Mouse (Mus musculus) forebrain, embryonic 16.5 days (tissue): ENCODE data around the gene Wwox. TPM values are rescaled to one million over a fixed set of nuclear protein-coding genes. Genes with fewer than 3 reads are reported as not detected.

Experiments used
- ATAC-seq: fragments of 200-750 bp; cut with Nextera tagmentation; 2 replicates; pipeline ENCODE4 v1.8.0; 2017; ENCODE audit warnings: mild to moderate bottlenecking, moderate library complexity
- H3K27ac ChIP-seq: fragments of 300-500 bp; sonication (generic); 2 replicates; pipeline ENCODE4 v1.5.1; 2014; ENCODE audit warnings: low read length, control low read depth
- H3K27me3 ChIP-seq: fragments of 300-500 bp; sonication (generic); replicated peaks from 2 replicates; pipeline ENCODE4 v1.6.1; 2014; ENCODE audit warnings: low read length; ENCODE audit not compliant: control insufficient read depth, insufficient read depth
- H3K36me3 ChIP-seq: fragments of 300-500 bp; sonication (generic); 2 replicates; pipeline ENCODE4 v1.6.1; 2014; ENCODE audit not compliant: control insufficient read depth, insufficient read depth
- H3K4me1 ChIP-seq: fragments of 300-500 bp; sonication (generic); replicated peaks from 2 replicates; pipeline ENCODE4 v1.6.1; 2014; ENCODE audit warnings: low read length; ENCODE audit not compliant: control insufficient read depth, insufficient read depth
- H3K4me2 ChIP-seq: fragments of 300-500 bp; sonication (generic); 2 replicates; pipeline ENCODE4 v1.6.1; 2014; ENCODE audit warnings: mild to moderate bottlenecking, low read length, control low read depth
- H3K4me3 ChIP-seq: fragments of 300-500 bp; sonication (generic); replicated peaks from 2 replicates; pipeline ENCODE4 v1.5.1; 2014; ENCODE audit warnings: mild to moderate bottlenecking, low read length, control low read depth
- H3K9ac ChIP-seq: fragments of 300-500 bp; sonication (generic); replicated peaks from 2 replicates; pipeline ENCODE4 v1.6.1; 2014; ENCODE audit warnings: low read depth, low read length, control low read depth
- H3K9me3 ChIP-seq: fragments of 300-500 bp; sonication (generic); 2 replicates; pipeline ENCODE4 v1.6.1; 2016; ENCODE audit warnings: low read length; ENCODE audit not compliant: control insufficient read depth
- WGBS: fragments of 180-500 bp; shearing (Covaris S2); extraction: QIAGEN DNeasy Blood & Tissue Kit; methylation state at CpG from one replicate; pipeline ENCODE4 v1.1.7; 2014; 5-methylcytosine and 5-hydroxymethylcytosine counted together
- polyA plus RNA-seq: library from polyadenylated mRNA; unstranded; fragments of >200 nt; fragmentation: Nextera tagmentation; extraction: Ambion mirVana; gene quantifications from 2 replicates; pipeline ENCODE4 v1.2.1, GENCODE M21; 2015

Gene Wwox
- polyA plus RNA-seq, 1 experiment from 2014 or later = 11.4 TPM

DNA sequence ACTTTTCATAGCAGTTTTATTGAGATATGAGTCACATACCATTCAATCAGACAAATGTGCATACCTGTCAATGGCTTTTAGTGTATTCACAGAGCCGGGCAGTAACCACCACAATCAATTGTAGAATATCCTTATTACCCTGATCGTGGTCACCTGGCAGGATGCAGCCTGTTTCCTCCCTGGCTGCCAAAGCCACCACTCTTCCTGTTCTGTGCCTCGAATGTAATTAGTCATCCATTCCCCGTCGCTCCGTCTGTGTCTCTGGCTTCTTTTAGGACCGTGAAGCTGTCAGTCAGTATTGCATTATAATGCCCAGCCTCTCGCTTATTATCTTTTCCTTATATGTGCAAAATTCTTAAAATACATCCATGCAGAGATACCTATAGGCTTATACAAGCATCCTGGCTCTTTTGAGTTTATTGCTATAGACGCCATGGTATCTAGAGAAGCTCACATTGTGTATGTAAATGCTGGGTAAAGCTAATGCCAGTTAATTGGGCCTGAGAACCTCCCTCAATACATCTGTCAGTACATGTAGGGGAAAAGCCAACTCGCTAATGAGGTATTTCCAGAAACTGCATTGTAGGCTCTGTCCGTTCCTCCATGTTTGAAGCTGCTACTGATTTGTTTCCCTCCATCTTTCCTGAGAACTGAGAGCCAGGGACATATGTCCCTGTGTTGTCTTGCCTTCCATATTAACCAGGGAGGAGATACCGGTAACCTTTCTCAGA lies 303.9 kb downstream of the Wwox start:
- Histone ChIP-seq H3K27ac (no peak overlapping the region), H3K4me2 (no peak overlapping the region), H3K9me3 (peaks cover 8% of the 10 kb centered on the region), H3K9ac (no peak overlapping the region), H3K27me3 (0 out of 2 replicates have a peak, but pooled peaks cover 2% of the 10 kb centered on the region), H3K4me3 (no peak overlapping the region), H3K36me3 (no peaks in the 10 kb centered on the region), H3K4me1 (peaks cover 3% of the 10 kb centered on the region; the same call in 1 of the 2 replicates)
- no peak for ATAC-seq
- 19% methylated on average over 12 of the region's 12 CpGs for WGBS

DNA sequence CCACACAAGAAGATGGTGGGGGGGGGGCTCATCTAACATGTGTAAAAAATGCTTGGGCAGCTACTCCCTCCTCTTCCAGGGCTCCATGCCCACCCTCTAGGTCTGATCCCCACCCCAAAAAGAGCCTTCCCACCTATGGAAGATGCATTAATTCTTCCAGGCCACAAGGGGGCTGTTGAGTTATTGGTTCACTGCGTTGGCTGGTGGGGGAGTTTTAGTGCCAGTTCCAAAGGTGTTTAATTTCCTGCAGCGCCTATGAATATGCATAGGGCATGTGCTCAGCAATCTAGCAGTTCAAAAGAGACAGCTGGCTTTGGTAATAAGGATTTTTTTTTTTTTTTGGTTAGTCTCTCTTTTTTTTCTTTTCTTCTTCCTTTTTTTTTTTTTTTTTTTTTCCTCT lies 306.9 kb downstream of the Wwox start:
- no peak overlapping the region for H3K4me3 ChIP-seq
- WGBS = 41% methylated on average over 2 of the region's 2 CpGs
- H3K9ac ChIP-seq = no peak overlapping the region
- 0 out of 2 replicates have a peak, but pooled peaks cover 2% of the 10 kb centered on the region for H3K27me3 ChIP-seq
- no peak overlapping the region for H3K4me2 ChIP-seq
- H3K36me3 ChIP-seq = no peaks in the 10 kb centered on the region
- no peak overlapping the region for H3K27ac ChIP-seq
- peak; percentile 43; the same call in 1 of the 2 replicates for ATAC-seq
- H3K9me3 ChIP-seq = no peaks in the 10 kb centered on the region
- H3K4me1 ChIP-seq = peaks cover 3% of the 10 kb centered on the region; the same call in 1 of the 2 replicates

DNA sequence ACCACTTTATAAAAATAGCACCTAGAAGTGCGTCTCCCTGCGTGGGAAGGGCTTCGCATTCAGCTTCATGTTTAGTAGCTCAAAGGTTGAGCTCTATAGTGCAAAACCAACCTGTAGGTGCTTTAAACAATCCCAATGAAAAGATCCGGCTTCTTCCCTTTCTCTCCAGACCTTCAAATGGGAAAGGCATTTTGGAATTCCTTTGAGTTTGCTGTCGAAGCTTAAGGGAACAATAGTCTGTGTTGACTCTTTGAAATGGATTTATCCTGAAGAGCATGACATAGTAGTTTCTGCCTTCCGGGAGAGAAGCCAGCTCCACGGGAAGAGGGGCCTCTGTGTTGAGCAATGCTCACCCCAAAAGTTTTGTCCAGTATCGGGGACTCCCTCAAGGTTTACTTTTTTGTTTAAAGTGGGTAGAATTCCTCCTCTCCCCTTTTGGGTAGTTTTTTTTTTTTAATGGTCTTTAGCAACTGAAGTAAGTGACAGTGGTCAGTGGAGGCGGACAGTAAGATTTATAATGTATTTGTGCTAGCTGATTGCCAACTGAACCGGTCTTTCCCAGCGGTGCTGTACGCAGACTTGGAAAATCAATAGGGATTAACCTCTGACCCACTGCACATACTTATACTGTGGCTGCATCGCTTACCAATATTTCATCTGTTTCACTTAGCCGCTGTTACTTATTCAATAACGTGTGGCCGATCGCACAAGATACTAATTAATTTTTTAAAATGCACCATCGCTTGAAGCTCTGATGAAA lies 312.1 kb downstream of the Wwox start:
- H3K4me2 ChIP-seq = no peak overlapping the region
- no peak overlapping the region for H3K27ac ChIP-seq
- 43% methylated on average over 18 of the region's 18 CpGs for WGBS
- H3K36me3 ChIP-seq = no peaks in the 10 kb centered on the region
- ATAC-seq = no peak
- no peak overlapping the region for H3K9ac ChIP-seq
- peaks cover 2% of the 10 kb centered on the region; the same call in 1 of the 2 replicates for H3K27me3 ChIP-seq
- no peaks in the 10 kb centered on the region for H3K4me1 ChIP-seq
- H3K4me3 ChIP-seq = no peak overlapping the region
- H3K9me3 ChIP-seq = no peaks in the 10 kb centered on the region

DNA sequence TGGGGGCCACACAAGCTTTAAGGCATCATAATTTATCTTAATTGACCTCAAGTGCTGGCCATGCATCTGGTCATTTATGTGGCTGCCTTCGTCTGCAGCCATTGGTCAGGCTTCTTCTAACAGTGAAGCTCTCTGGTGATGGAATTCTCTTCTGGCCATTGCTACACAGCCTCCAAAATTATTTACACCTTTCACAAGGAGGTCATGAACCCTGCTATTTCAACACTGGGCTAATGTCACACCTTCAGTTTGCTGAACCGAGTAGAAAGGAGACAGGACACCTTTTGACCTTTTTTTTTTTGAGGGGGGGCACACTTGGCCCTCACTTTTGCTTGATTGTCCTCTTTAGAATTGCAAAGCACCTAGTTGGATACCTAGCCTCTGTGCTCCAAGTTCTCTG lies 320.2 kb downstream of the Wwox start:
- no peaks in the 10 kb centered on the region for H3K27me3 ChIP-seq
- no peaks in the 10 kb centered on the region for H3K9me3 ChIP-seq
- 79% methylated on average over 2 of the region's 2 CpGs for WGBS
- H3K36me3 ChIP-seq = no peaks in the 10 kb centered on the region
- no peak overlapping the region for H3K4me3 ChIP-seq
- no peak overlapping the region for H3K9ac ChIP-seq
- H3K4me1 ChIP-seq = no peaks in the 10 kb centered on the region
- no peak overlapping the region for H3K4me2 ChIP-seq
- no peak for ATAC-seq
- no peak overlapping the region for H3K27ac ChIP-seq

DNA sequence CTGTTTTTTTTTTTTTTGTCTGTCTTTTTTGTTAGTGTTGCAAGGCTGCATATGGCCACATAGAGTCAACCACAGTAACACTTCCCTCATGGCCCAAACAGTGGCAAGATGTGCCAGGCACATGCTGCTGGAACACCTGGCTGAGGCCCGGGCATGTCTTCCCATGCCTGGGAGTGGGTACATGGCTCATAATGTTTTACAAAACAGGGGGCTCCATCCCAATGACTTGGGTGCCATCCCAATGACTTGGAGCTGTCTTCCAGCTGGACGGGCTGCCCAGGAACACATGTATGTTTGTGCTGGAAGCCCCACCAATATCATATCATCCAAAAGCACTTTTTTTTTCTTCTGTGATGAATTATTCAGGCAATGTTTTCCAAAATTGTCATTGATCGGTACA lies 329.1 kb downstream of the Wwox start:
- Histone ChIP-seq H3K27ac (no peak overlapping the region), H3K4me1 (peaks cover 9% of the 10 kb centered on the region), H3K4me2 (no peak overlapping the region), H3K9me3 (no peaks in the 10 kb centered on the region), H3K9ac (no peak overlapping the region), H3K4me3 (no peak overlapping the region), H3K36me3 (no peaks in the 10 kb centered on the region), H3K27me3 (peaks cover 3% of the 10 kb centered on the region; the same call in 1 of the 2 replicates)
- no peak for ATAC-seq
- 80% methylated on average over 3 of the region's 3 CpGs for WGBS

DNA sequence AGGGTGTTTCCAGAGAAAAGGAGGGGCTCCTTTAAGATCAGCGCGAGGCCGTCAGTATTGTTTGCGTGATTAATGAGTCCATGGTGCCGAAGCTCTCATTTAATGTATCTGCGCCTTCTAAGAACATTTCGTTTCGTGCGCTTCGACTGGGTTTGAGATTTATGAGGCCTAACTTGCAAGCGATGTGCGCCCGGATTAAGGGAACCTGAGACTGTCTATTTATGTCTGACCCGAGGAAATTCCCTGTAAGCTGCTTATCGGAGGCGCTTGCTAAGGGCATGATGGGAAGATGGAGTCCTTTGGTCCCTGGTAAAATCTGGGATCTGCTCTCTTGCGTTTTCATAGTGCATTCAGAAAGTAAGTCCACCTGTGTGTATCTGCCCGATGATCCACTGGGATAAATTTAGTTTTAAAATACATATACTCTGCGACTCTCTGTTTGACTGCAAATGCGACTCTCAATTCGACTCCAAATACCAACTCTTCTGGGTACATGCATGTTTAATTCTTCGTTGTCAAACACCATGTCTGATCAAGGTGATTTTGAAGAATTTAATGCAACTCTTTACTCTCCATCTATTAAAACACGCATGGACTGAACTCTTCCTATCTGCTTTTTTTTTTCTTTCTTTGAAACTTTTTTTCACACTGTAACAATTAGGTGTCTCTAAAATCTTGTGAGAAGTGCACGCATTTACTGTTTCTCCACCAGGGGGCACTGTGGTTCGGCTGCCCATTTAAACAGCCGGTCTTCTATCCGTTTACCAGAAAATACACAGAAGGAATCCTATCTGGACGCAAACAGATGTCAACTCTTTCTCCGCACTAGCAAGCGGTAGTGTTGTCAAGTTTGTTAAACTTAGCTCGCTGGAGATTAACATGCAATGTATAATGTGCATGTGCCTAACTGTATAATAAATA lies 331.7 kb downstream of the Wwox start:
- WGBS = 52% methylated on average over 31 of the region's 31 CpGs
- Histone ChIP-seq H3K4me2 (no peak overlapping the region), H3K27me3 (peaks cover 6% of the 10 kb centered on the region; the same call in 1 of the 2 replicates), H3K4me3 (no peak overlapping the region), H3K9ac (no peak overlapping the region), H3K27ac (no peak overlapping the region), H3K9me3 (no peaks in the 10 kb centered on the region), H3K36me3 (no peaks in the 10 kb centered on the region), H3K4me1 (peaks cover 20% of the 10 kb centered on the region)
- ATAC-seq = no peak

DNA sequence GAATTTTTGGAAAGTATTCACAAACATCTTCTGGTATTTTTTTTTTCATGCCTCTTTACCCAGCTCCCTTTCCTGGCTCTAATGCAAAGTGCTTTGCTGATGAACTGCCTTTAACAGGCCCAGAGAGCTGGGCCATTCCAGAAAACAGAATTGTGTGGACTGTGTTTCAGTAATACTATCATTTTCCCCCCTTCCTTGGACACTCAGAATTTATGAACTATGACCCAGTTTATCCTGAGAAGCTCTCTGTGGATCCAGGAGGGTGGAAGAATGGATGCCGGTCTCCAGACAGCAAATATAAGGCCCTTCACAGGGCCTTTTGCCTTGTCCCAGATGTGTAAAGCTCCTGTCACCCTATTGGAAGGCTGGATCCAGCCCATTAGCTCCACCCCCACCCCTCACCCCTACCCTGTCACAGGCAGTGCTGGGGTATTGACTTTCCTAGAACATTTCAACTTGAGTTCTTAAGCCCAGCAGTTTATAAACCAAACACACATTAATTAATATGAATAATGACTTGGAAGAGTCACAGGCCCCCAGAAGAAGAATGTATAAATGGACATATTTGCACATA lies 332.9 kb downstream of the Wwox start:
- ATAC-seq = no peak
- no peaks in the 10 kb centered on the region for H3K9me3 ChIP-seq
- peaks cover 9% of the 10 kb centered on the region; the same call in 1 of the 2 replicates for H3K27me3 ChIP-seq
- no peak overlapping the region for H3K27ac ChIP-seq
- no peak overlapping the region for H3K9ac ChIP-seq
- H3K4me2 ChIP-seq = no peak overlapping the region
- no peaks in the 10 kb centered on the region for H3K36me3 ChIP-seq
- no peak overlapping the region for H3K4me3 ChIP-seq
- peaks cover 20% of the 10 kb centered on the region for H3K4me1 ChIP-seq
- 42% methylated on average over 1 of the region's 1 CpGs for WGBS

DNA sequence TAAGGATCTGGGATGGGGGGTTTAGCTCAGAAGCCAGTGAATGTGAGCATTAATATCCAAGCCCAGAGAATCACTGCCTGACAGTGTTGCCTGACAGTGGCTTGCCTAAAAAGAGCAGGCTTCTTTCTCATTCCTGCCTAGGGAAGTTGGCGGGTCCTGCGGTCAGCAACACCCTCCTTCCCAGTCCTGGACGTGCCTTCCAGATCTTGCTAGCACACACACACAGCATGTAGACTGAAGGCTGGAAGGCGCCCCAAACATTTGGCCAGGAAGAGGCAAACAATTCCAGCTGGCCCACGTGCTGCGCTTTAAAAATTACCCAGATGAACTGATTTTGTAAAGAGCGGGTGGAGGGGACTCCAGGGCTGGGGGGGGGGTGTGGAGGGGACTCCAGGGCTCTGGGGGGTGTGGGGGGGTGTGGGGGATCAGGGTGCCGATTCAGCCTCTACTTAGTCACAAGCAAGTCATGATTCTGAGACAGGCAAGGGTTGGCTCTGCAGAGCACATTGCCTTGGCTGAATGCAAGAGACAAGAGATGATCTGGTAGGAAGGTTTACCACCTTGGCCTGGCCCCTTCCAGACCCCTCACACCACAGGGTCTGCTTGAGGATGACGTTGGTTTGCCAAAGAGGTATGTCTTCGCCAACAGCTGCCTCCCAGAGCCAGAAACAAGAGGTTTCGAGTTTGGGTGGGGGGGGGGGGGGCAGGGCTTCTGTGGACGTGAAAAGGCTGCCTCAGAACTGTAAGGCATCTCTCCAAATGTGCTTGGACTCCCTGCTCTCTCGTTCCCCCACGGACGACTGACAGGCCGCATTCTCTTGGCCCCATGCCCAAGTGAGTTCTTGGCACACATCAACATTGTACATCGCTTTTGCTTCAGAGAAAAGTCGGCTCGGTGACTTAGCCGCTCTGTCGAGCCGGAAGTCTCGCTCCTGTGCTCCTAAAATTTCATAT lies 334.3 kb downstream of the Wwox start:
- Histone ChIP-seq H3K4me2 (peak overlapping the region; percentile 30), H3K4me1 (peaks cover 20% of the 10 kb centered on the region), H3K9me3 (no peaks in the 10 kb centered on the region), H3K4me3 (no peak overlapping the region), H3K27ac (no peak overlapping the region), H3K27me3 (peaks cover 9% of the 10 kb centered on the region; the same call in 1 of the 2 replicates), H3K36me3 (no peaks in the 10 kb centered on the region), H3K9ac (no peak overlapping the region)
- WGBS = 19% methylated on average over 23 of the region's 23 CpGs
- peak; percentile 85 for ATAC-seq
